Mouse (Mus musculus) erythroblast, adult 5-6 weeks (primary cell): ENCODE results near the gene Serpinf1. TPM values are rescaled to one million over a fixed set of nuclear protein-coding genes. Genes with fewer than 3 reads are reported as not detected.

Experiments used
- ATAC-seq: replicated peaks from 2 replicates; pipeline ENCODE4 v1.8.0; 2016; ENCODE audit warnings: moderate number of reproducible peaks, mild to moderate bottlenecking, moderate TSS enrichment, inconsistent platforms; ENCODE audit not compliant: poor library complexity, low FRiP score, severe bottlenecking
- total RNA-seq, 2 experiments: library from RNA; stranded (forward) in 1 of 2; stranded (reverse) in 1 of 2; fragments of 150-400 nt in 1 of 2; fragments of 200-764, 138-1000 nt in 1 of 2; gene quantifications; 2 replicates each; pipeline versions ENCODE4 v1.2.3 to v1.2.4; 2015 to 2017; ENCODE audit warnings: low replicate concordance in 2 of 2

The Serpinf1 gene
- total RNA-seq, 2 experiments from 2014 or later: 3.7 to 10.4 TPM

DNA sequence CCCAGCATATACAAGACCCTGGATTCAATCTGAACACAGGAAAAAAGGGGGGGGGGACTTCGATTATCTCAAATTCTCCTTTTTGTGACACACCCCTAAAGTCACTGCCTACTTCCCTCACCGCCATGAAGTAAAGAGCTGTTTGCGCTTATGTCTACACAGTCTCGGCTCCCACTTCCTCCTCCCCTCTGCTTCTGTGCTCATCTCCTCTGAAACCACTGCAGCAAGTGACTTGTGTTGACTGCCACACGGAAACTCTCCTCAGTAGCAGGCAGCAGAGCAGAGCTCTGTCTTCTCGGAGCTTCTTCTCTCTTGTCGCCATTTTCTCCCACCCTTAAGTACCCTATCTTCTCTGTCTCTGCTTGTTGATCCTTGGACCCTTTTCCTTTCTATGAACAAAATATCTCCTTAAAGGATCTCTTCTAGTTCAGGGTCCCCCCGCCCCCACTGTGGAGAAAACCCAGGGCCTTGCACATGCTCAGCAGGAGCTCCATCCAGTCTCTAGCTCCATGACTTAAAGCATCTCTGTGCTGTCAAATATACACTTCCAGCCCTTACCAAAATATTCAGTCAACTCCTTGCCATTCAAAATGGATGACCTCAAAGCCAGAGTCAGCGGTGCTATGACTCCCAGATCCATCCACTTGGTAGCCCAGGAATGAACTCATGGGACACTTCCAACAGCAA is 6.7 kb upstream of the Serpinf1 start:
- ATAC-seq: no peak

DNA sequence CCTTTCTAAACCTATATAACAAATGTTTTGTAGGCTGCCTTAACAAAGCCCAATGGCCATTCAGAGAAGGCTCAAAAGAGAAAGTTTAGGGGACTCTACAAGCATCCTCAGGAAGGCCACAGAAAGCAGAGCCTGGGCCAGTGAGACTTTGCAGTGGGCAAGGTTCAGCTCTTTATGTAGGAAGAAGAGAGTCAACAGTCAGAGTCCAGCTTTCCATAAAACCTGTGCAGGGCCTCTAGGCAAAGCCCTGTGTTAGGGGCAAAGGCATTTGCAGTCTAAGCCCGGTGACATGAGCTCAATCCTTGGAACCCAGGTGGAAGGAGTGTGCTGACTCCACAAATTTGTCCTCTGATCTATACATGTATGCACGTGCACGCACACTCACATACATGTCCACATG is 2.0 kb upstream of the Serpinf1 start:
- no peak for ATAC-seq

DNA sequence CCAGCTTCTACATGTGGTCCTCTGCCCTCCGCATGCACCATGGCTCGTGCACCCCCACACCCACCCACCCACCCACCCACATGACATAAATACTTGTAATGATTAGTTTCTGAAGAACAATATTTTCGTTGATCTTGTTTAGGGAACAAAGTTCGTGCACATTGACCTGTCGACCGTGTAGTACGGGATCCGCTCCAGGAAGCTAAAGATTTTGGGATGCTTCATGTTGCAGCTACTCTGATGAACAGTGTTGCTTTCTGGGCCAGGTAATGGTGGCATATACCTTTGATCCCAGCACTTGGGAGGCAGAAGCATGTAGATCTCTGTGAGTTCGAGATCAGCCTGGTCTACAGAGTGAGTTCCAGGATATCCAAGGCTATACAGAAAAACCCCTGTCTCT is 1.5 kb upstream of the Serpinf1 start:
- ATAC-seq: no peak

DNA sequence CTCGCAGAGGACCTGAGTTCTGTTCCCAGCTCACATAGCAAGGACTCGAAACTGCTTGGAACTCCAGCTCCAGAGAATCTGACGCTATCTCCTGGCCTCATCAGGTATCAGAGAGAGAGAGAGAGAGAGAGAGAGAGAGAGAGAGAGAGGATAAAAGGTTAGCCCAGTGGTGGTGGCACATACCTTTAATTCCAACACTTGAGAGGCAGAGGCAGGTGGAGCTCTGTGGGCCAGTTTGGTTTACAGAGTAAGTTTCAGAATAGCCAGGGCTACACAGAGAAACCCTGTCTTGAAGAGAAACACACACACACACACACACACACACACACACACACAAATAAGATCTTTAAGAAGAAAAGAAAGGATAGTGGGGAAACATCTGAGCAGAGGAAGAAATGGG is 590 bp upstream of the Serpinf1 start:
- ATAC-seq: no peak

DNA sequence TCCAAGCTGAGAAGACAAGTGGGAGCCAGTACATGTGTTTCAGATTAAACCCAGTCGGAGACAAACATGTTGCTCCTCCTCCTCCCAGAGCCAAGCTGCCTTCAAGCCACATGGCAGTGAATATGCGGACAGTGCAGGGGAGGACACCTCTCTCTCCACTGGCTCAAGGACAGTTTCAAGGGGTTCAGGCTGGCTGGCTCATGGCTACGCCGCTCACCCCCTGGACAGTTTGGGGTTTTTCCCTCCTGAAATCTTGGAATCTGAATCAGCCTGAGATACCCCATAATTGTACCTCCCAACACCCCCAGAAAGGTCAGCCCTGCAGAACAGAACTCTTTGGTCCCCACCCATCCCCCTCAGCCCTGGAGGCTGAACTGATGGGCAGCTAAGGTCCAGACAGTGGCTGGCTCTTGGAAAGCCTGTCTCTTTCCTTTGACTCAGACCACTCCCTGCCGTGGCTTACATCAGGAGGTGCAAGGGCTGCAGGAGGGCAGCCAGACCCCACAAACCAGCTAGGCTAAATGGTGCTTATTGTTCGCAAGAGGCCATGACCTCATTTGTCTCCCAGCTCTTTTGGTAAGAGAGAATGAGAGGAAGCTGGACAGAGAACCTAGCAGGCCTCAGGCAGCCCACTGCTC is 1.0 kb downstream of the Serpinf1 start:
- no peak for ATAC-seq

DNA sequence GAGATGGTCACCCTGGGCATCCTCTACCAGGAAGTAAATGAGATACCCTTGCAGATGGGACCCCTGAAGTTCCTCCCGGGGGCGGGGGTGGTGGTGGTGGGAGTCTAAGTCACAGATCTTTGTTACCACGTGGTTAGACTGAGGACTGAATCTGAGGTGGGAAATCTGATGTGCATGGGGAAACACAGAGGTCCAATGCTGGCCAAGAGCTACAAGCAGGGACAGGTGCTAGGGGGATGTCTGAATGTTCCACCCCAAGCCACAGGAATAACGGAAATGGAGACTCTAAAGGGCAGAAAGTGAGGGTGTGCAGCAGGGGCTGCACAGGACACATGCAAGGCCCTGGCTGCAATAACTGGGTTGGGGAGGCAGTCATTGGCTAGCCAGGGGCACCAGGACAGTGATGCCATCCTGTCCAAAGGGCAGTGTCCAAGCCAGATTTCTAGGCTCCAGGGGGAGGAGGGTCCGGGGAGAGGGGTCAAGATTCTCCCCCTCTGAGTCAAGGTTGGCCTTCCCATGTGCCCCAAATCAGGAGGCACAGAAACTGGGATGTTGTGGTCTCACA is 1.6 kb downstream of the Serpinf1 start:
- ATAC-seq: no peak

DNA sequence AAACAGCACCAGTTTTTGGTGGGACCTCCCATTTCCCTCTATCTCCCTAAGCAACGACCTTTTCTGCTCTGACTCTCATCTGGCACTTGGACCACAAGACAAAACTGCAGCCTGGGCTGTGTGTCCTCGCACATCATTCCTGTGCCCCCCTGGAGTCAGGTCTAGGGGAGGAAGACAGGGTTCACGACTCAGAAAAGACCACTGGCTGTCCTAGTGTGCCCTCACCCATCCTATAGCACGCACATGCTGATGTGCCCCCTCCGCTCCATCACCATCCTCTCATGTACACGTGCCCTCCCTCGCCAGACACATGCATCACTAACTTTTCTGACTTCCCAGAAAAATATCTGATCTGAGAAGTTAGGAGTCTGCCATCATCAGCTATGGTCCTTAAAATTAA is 2.5 kb downstream of the Serpinf1 start:
- no peak for ATAC-seq

DNA sequence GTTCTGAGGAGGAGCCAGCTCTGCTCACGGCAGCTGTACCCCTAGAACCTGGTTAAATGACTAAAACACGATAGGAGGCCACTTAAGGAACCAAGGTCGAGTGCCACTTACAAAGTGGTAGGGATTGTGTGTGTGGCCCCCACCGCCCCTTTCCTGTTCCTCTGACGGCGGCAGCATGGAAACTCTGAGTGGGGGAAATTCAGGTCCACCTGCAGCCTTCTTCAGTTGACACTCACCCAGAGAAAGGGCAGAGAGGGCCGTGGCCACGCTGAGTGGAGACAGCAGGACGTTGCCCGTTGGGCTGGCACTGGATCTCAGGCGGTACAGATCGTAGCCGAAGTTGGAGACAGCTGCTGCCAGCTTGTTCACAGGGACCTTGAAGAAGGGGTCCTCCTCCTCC is 6.5 kb downstream of the Serpinf1 start:
- ATAC-seq: no peak

DNA sequence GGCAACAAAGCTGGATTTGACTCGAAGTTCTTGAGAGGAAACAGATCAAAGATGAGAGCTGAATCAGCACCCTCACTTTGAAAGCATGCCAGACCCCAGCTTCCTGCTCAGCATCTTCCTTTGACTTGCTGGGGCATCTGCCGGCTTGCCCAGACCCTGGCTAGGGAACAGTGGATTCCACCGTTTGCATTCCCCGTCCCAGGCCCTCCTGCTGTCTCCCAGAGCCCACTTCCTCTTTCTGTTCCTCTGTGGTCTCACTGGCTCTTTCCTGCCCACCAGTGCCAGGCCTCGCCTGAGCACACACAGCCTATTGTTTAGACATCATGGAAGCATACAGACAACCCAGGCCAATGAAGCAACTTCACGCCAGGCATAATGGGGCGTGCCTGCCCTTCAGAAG is 7.4 kb downstream of the Serpinf1 start:
- no peak for ATAC-seq

DNA sequence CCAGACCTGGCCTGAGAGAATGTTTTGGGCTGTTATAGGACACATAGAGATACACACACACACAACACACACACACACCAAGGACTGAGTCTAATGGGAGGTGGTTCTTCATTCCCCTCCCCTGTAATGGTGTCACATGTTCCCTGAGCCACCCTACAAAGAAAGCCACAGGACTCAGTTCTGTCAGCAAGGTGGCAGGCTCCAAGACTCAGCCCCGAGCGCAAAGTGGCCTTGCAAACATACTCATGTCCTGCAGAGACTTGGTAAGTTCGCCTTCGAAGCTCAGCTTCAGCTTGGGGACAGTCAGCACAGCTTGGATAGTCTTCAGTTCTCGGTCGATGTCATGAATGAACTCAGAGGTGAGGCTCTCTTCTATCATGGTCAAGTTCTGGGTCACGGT is 11.9 kb downstream of the Serpinf1 start:
- ATAC-seq: no peak

DNA sequence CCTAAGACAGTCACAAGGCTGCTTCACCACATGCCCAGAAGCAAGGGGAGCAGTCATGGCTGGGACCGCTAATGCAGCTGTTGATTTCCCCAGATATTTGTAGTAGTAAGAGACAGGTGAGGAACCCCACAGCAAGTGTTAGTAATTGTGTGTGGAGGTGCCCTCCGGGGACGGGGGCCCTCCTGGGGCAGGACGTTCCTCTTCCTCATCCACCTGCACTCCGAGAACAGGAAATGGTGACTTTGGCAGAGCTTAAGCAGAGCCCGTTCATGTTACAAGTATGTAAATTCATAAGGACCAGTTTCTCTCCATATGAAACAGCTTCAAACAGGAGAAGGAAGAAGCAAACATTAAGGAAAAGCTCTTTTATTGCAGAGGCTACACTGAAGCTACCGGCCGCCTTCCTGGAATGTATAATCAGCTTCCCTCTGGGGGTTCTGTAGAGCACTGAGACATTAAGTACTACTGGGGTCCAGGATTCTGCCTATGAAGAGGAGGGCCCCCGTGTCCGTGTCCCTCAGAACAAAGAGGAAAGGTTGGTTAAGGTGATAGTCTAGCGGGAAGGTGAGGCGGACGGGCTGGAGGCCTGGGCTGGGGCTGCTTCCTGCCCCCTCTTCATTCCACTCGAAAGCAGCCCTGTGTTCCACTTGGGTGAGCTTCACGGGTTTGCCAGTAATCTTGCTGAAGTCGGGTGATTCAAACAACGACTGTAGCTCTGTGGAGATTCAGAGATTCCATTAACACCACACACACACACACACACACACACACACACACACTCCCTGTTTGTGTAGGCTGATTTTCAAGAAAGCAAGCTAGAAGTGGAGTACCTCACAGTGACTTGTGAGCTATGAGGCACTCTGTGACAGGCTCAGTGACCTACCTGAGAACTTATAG is 12.6 kb downstream of the Serpinf1 start:
- no peak for ATAC-seq

DNA sequence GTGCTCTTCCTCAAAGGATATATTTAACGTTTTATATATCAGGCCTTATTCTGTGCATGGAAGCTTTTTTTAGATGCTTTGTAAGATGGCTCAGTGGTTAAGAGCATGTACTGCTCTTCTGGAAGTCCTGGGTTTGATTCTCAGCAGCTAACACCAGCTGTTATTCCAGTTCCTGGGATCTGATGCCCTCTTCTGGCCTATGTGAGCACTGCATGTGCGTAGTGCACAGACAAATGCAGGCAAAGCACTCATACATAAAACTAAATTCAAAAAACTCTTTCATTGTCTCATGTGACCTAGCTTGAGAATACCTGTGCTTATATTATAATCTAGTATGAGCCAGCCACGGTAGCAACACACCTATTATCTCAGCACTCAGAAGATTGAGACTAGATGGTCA is 15.6 kb downstream of the Serpinf1 start:
- peak; percentile 78 for ATAC-seq

DNA sequence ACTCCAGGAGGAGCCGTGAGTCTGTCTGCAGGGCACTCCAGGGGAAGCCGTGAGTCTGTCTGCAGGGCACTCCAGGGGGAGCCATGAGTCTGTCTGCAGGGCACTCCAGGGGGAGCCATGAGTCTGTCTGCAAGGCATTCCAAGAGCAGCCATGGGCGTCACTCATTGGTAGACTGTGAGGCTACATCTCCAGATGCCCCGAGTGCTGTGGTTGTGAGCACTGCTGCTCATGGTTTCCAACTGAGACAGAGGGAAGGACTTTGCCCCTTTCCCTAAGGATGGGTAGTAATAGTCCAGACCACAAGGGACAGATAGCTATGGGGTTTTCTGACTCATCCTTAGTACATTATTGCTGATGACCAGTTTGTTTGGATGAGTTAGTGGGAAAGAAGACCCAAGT is 16.4 kb downstream of the Serpinf1 start:
- no peak for ATAC-seq

DNA sequence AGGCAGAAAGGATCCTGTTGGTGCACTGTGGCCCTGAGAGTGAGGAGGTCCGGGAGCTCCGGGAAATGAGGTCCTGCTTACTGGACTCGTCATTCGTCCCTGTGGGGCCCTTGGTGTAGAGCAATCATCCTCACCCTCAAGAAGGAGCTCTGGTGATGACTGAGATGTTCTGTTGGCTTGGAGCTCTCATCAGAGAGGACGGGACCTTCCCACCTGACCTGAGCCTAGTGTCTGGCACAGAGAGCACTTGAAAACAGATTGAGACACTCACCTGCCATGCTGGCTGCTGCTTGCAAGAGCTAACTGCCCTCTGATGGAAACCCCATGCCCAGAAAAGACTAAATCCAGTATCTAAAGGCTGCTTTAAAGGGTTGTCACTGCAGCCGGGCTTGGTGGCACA is 17.7 kb downstream of the Serpinf1 start:
- no peak for ATAC-seq

DNA sequence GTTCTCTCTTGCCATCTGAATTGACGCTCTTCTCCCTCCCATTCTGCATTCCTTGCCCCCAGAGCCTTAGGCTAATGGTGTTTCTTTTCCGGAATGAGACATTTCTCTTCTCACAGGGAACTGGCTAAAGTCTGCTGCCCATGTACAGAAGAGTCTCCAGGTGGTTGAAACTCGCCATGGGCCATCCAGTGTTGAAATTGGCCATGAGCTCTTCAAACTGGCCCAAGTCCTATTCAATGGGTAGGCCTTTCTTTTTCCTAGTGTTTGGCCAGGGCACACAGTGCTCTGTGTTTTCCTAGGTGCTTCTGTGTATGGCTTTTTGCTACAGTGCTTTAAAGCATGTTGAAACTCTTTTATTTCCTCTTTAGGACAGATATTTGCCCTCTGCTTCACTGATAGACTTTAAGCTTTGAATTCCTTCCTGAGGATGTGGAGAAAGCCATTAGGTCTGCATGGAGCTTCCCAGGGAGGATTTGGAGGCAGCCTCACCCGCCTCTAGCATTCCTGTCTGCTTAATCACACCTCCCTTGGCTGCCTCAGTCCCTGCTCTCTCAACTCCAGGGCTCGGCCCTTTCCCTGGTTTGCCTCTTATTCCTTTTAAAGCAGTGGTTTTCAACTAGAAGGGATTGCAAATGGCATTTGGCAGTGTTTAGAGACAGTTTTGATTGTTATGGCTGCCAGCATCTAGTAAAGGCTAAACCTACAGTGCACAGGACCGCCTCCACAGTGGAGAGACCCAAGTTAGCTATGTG is 19.0 kb downstream of the Serpinf1 start:
- no peak for ATAC-seq

DNA sequence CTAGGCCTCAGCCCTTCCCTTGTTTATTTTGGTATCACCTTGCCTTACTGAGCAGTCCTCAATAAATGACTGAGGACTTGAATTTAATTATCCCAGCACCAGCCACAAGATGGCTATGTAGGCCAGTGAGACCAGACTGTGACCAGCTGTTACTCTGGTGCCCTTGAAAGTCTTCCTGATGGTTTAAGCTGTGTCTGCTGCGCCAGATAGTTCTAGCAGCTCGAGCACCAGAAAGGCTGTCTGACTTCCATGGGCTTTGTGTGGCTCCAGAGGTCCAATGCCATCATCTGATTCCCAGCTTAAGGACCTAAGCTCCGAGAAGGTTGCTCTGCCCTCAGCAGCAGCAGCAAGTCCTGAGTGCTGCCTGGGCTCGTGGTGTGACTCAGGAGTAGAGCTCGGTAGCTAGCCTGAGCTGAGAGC is 20.2 kb downstream of the Serpinf1 start:
- no peak for ATAC-seq

DNA sequence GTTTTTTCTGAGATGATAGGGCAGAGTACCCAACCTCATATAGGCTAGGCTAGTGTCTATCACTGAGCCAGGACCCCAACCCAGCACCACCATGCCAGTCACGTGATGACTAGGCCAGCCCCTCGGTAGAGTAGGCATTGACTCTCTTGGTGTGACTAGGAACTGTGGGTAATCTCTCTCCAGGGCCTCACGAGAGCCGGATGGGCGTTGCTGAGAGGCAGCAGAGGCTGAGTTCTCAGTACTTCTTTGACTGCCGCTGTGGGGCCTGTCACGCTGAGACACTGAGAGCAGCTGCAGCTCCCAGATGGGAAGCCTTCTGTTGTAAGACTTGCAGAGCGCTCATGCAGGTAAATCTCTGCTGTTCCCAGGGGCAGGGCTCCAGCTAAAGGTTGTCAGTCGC is 22.4 kb downstream of the Serpinf1 start:
- ATAC-seq: no peak

DNA sequence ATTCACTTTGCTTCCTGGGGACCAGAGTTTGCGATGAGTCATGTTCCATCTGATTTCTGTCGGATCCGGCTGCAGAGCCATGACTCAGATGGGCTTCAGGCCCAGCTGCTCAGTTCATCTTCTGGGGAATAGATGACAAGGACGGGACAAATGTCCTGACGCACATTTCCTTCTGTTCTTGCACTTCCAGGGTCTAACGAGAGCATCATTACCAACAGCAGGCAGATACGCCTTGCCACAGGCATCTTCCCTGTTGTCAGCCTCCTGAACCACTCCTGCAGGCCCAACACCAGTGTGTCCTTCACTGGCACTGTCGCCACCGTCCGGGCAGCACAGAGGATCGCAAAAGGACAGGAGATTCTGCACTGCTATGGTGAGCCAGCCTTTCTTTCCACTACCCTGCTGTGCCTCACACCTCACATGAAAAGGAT is 23.1 kb downstream of the Serpinf1 start:
- ATAC-seq: 0 out of 2 replicates have a peak, but pooled peaks have one; percentile 41

DNA sequence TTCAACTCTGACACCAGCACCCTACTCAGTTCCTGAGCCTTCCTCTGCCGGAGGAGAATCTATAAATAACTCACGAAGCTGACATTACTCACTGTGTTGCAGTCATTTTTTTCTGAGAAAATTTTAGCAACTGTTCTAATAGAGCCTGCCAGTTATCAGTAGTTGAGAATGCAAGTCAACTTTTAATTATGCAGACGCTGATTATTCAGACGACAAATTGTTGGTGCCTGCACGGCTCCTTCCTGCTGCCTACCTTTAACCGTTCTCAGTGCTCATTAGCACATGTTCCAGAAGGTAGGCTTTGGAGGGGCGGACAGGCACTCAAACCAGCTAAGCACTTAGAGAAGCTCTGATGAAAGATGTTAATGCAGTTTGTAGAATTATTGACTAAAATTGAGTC is 25.0 kb downstream of the Serpinf1 start:
- ATAC-seq: no peak

DNA sequence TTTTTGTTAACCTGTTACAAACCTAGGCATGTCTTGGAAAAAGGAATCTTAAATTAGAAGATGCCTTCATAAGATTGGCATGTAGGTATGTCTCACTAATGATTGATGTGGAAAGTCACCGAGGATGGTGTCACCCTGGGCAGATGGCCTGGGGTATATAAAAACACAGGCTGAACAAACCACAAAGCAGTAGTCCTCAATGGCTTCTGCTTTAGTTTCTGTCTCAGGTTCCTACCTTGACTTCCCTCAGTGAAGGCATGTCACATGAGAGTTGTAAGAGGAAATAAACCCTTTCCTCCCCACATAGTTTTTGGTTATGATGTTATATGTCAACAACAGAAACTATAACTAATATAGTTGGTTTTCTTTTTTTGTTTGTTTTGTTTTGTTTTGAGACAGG is 26.9 kb downstream of the Serpinf1 start:
- no peak for ATAC-seq
